Mouse (Mus musculus): Measurements from ENCODE around the gene Ascl2. TPM values are rescaled to one million over a fixed set of nuclear protein-coding genes. Genes with fewer than 3 reads are reported as not detected.
A peak's percentile ranks its signal among the peaks of the same experiment; 100 is the strongest.

Ascl2 gene
- 11.4 and 12.7 TPM in 2 replicates for polyA plus RNA-seq (2015; fragmentation: Nextera tagmentation; extraction: Ambion mirVana)

DNA sequence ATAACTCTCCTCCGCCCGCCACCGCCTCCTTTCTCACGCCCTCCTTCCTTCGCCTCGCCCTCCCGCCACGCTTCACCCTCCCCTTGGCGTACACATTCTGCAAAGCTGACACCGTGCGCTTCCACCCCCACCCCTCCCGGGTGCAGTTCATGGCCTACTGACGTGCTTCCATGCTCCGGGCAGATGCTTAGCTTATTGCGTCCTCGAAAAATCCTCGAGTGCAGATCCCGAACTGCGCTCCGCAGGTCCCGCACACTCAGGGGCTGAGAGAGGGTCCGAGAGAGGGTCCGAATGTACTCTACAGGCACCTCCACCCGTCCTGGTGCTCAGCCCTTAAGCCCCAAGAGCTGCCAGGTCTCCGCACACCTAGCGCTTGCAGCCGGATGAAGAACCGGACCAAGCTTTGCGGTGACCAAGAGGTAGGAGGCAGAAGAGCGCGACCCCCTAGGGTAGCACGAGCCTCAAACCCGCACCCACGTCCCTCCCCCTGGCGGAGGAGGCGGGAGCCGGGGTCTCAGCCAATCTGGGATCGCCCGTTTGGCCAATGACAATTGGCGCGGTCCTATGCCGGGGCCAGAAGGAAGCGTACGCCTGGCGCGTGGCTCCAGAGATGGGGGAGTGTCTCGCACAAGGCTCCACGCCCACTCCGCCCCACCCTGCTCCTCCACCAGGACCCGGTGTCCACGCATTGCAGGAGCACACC lies at the start of gene Ascl2:
Ascl2 (minus strand) TSS at position 456 of the 703 bp plus-strand sequence.
- Histone ChIP-seq H3K9ac (ENCODE audit: low read depth, low read length) (peak within 1 kb of the TSS; percentile 60), H3K36me3 (ENCODE audit: control insufficient read depth, insufficient read depth, low read length) (no peaks in the 10 kb centered on the region), H3K4me2 (ENCODE audit: low read depth, low read length) (peak within 1 kb of the TSS; percentile 94), H3K4me1 (ENCODE audit: control insufficient read depth, insufficient read depth, low read length) (peaks cover 16% of the 10 kb centered on the region), H3K27me3 (replicated peaks; ENCODE audit: control insufficient read depth, insufficient read depth, low read length) (peaks cover 32% of the 10 kb centered on the region), H3K4me3 (ENCODE audit: low read length) (peak within 1 kb of the TSS; percentile 54), H3K9me3 (ENCODE audit: control insufficient read depth, low read length) (no peaks in the 10 kb centered on the region), H3K27ac (ENCODE audit: low read length) (0 out of 2 replicates have a peak within 1 kb of the TSS, but pooled peaks have one; percentile 38)
- under 1% methylated on average over 51 of the region's 51 CpGs for WGBS
- peak; percentile 51 for ATAC-seq

DNA sequence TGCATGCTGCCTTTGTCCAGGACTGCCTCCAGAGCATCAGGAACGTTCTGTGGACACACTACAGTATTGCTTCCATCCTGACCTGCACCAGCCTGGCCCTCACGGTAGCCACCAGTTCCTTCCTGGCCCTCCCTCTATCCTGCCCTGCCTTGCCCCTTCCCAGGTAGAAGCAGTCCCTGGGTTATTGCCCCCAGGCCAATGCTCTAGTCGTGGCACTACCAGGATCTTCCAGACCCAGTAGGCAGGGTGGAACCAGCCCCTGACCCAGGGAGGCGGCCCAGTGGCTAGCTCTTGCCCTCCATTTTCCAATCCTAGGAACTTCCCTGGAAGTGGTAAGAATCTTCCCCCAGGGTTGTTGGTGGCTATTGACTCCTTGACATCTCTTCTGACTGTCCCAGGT lies 48.1 kb upstream of the Ascl2 start:
- H3K27me3 ChIP-seq (replicated peaks; ENCODE audit: control insufficient read depth, insufficient read depth, low read length) = peaks cover 3% of the 10 kb centered on the region; the same call in 1 of the 2 replicates
- no peaks in the 10 kb centered on the region for H3K9me3 ChIP-seq (ENCODE audit: control insufficient read depth, low read length)
- H3K9ac ChIP-seq (ENCODE audit: low read depth, low read length) = no peak overlapping the region; the same call in 1 of the 2 replicates
- WGBS = 80% methylated on average over 4 of the region's 4 CpGs
- H3K36me3 ChIP-seq (ENCODE audit: control insufficient read depth, insufficient read depth, low read length) = no peaks in the 10 kb centered on the region
- no peak for ATAC-seq
- H3K4me1 ChIP-seq (ENCODE audit: control insufficient read depth, insufficient read depth, low read length) = peaks cover 41% of the 10 kb centered on the region
- no peak overlapping the region for H3K4me2 ChIP-seq (ENCODE audit: low read depth, low read length)
- no peak overlapping the region for H3K4me3 ChIP-seq (ENCODE audit: low read length)
- no peak overlapping the region for H3K27ac ChIP-seq (ENCODE audit: low read length)

DNA sequence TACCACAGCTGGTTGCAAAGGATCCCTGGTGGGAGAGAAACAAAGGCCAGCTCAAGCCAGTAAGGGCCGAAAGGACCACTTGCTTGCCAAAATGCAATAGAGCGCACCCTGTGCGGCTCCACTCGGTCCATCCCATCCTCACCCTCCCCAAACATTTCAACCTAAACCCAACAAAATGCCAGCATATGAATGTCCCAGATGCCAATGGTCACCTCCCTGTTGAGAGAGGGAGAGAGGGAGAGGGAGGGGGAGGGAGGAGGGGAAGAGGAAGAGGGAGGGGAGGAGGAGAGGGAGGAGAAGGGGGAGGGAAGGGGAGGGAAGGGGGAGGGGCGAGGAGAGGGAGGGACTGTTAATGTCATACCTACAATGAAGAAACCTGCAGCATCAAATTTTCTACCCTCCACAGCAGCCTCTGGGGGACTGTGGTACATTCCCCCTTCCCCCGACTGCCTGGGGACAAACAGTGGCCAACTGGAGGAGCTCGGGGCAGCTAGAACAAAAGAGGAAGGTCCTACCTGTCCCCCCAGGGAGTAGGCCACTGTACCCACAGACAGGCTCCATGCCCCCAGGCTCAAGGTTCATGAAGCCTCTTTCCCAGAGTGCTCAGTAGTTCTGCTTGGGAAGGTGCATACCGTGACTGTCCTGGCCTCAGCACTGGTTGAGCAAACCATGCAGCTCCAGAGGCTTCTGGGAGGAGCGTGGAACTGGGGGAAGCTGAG lies 47.5 kb upstream of the Ascl2 start:
- H3K9me3 ChIP-seq (ENCODE audit: control insufficient read depth, low read length) = no peaks in the 10 kb centered on the region
- no peak; the same call in 1 of the 2 replicates for ATAC-seq
- 45% methylated on average over 9 of the region's 9 CpGs for WGBS
- H3K27me3 ChIP-seq (replicated peaks; ENCODE audit: control insufficient read depth, insufficient read depth, low read length) = peaks cover 3% of the 10 kb centered on the region; the same call in 1 of the 2 replicates
- H3K4me3 ChIP-seq (ENCODE audit: low read length) = no peak overlapping the region
- no peak overlapping the region; the same call in 1 of the 2 replicates for H3K9ac ChIP-seq (ENCODE audit: low read depth, low read length)
- H3K36me3 ChIP-seq (ENCODE audit: control insufficient read depth, insufficient read depth, low read length) = no peaks in the 10 kb centered on the region
- peaks cover 41% of the 10 kb centered on the region for H3K4me1 ChIP-seq (ENCODE audit: control insufficient read depth, insufficient read depth, low read length)
- peak overlapping the region; percentile 31; the same call in 1 of the 2 replicates for H3K4me2 ChIP-seq (ENCODE audit: low read depth, low read length)
- peak overlapping the region; percentile 54 for H3K27ac ChIP-seq (ENCODE audit: low read length)

DNA sequence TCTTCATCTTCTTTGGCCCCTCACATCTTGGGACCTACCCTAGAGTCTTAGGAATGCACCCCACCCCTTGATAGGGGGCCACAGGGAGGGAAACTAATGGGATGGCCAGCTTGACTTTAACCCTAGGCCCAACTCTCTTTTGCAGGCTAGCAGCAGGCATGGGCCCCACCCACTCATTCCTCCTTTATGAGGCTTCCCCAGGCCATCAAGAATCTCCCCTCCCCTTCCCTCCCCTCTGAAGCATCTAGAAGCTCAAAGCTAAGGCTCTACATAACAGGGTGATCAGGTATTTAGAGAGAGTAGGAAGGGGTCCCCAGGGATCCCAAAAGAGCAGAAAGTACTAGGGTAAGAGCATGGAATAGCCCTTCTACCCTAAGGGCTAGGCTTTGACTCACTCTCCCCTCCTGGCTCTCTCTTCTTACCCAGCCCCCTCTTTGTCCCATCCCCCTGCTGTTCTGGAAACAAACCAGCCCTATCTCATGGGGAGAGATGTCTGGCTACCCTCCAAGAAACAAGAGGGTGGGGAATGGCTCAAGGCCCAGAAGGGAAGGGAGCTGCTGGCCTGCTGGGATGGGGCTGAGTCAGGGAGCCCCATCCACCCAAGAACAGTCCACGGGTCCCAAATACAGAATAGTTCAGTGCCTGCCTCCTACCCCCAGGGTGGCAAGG lies 46.8 kb upstream of the Ascl2 start:
- Histone ChIP-seq H3K9ac (ENCODE audit: low read depth, low read length) (no peak overlapping the region), H3K4me1 (ENCODE audit: control insufficient read depth, insufficient read depth, low read length) (peaks cover 45% of the 10 kb centered on the region), H3K9me3 (ENCODE audit: control insufficient read depth, low read length) (no peaks in the 10 kb centered on the region), H3K4me2 (ENCODE audit: low read depth, low read length) (peak overlapping the region; percentile 31; the same call in 1 of the 2 replicates), H3K4me3 (ENCODE audit: low read length) (no peak overlapping the region), H3K36me3 (ENCODE audit: control insufficient read depth, insufficient read depth, low read length) (no peaks in the 10 kb centered on the region), H3K27ac (ENCODE audit: low read length) (peak overlapping the region; percentile 54; the same call in 1 of the 2 replicates), H3K27me3 (replicated peaks; ENCODE audit: control insufficient read depth, insufficient read depth, low read length) (peaks cover 3% of the 10 kb centered on the region; the same call in 1 of the 2 replicates)
- ATAC-seq = peak; percentile 75
- WGBS = 18% methylated on average over 1 of the region's 1 CpGs

DNA sequence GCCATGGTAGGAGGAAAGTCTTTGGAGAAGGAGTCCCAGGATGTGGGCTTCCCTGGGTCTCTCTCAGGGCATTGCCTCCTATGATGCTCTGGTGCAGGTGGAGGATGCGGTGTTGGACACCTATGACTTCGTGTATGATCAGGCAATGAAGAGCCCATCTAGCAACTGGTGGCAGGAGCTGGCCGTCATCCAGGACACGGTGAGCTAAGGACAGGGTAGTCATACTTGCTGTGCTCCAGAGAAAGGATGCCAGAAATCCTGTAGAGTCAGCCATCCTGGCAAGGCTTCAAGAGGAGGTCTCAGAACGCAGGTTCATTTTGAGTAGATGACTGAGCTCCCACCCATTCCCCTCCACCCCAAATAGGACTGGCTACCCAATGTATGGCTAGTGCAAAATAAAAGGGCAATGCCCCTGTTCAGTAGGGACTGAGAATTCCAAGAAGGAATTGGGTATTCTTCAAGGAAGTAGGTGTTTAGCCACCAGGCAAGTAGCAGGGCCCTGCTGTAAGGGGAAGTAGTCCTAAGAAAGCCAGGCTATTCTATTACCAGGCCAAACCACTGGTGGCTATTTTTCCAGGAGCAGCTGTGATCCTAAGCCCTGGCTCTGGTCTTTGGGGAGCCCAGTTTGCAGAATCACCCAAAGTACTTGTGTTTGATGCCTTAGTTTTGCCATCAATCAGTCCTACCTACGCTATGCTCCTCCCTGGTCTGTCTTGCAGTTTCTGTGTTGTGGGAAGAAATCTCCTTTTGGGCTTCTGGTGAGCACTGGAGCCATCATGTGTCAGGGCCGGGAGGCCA lies 46.0 kb upstream of the Ascl2 start:
- no peak overlapping the region for H3K4me2 ChIP-seq (ENCODE audit: low read depth, low read length)
- no peak overlapping the region for H3K4me3 ChIP-seq (ENCODE audit: low read length)
- WGBS = 77% methylated on average over 7 of the region's 7 CpGs
- no peak for ATAC-seq
- H3K27me3 ChIP-seq (replicated peaks; ENCODE audit: control insufficient read depth, insufficient read depth, low read length) = peaks cover 3% of the 10 kb centered on the region; the same call in 1 of the 2 replicates
- no peaks in the 10 kb centered on the region for H3K9me3 ChIP-seq (ENCODE audit: control insufficient read depth, low read length)
- H3K36me3 ChIP-seq (ENCODE audit: control insufficient read depth, insufficient read depth, low read length) = no peaks in the 10 kb centered on the region
- no peak overlapping the region for H3K27ac ChIP-seq (ENCODE audit: low read length)
- H3K9ac ChIP-seq (ENCODE audit: low read depth, low read length) = no peak overlapping the region
- H3K4me1 ChIP-seq (ENCODE audit: control insufficient read depth, insufficient read depth, low read length) = peaks cover 50% of the 10 kb centered on the region

DNA sequence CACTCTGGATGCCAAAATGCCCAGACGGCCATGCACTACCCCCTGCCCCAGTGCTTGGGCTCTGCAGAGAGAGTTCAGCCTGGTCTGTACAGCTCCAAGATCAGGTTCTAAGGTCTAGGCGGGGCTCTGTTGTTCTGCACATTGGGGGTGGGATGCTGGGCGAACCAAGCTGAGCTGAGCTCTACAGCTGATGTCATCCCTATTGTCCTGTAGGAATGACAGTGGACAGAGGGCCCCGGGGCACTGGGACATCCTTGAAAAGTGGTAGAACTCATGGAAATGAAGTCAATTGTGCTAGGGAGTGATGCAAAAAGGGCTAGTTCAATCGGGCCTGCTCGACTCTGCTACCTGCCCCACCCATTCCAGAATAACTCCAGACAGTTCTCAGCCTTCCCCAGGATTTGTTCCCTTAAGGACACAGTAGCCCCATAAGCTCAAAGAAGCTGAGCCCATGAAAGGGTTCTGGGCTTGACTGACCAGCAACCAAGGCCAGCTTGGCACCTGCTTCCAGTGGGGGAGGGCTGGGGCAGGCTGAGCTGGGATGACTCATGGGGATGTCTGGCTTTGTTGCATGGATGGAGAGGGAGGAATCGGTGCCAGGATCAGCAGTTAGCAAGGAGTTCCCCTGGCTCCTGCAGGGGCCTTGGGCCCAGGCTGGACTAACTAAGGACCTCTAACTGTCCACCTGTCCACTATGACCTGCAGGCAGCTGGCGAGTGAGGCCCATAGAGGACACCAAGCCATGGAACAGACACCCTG lies 44.5 kb upstream of the Ascl2 start:
- no peaks in the 10 kb centered on the region for H3K27me3 ChIP-seq (replicated peaks; ENCODE audit: control insufficient read depth, insufficient read depth, low read length)
- WGBS = 72% methylated on average over 8 of the region's 8 CpGs
- no peak overlapping the region for H3K4me3 ChIP-seq (ENCODE audit: low read length)
- H3K4me2 ChIP-seq (ENCODE audit: low read depth, low read length) = no peak overlapping the region
- no peak overlapping the region for H3K9ac ChIP-seq (ENCODE audit: low read depth, low read length)
- peaks cover 61% of the 10 kb centered on the region for H3K4me1 ChIP-seq (ENCODE audit: control insufficient read depth, insufficient read depth, low read length)
- H3K27ac ChIP-seq (ENCODE audit: low read length) = no peak overlapping the region
- H3K9me3 ChIP-seq (ENCODE audit: control insufficient read depth, low read length) = no peaks in the 10 kb centered on the region
- no peaks in the 10 kb centered on the region for H3K36me3 ChIP-seq (ENCODE audit: control insufficient read depth, insufficient read depth, low read length)
- ATAC-seq = no peak

DNA sequence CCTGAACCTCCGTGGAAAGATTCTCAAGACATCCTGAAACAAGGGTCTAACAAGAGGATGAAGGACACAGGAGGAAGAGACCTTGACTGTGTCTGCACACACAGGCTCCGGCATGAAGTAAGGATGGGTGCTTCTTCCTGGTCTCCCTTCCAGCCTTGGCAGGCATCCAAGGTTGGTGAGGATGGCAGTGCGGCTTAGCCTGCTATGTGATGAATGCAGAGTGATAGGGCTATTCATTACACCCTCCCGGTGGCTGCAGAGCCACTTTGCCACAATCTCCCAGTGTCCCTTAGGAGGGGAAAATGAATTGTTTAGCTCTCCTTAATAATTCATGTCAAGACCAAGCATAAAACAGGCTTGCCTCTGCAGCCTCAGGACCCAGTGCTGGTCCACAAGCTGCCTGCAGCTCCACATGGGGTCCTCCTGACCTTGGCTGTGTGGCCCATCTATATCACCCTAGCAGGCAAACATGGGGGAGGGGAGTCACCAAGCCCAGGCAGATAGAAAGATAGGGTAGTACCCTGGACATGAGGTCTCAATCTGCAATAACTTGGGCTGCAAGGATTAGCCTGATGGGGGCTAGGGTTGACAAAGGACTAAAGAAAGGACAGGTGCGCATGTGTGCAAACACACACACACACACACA lies 43.3 kb upstream of the Ascl2 start:
- Histone ChIP-seq H3K4me3 (ENCODE audit: low read length) (no peak overlapping the region), H3K4me1 (ENCODE audit: control insufficient read depth, insufficient read depth, low read length) (peaks cover 71% of the 10 kb centered on the region), H3K4me2 (ENCODE audit: low read depth, low read length) (no peak overlapping the region), H3K36me3 (ENCODE audit: control insufficient read depth, insufficient read depth, low read length) (no peaks in the 10 kb centered on the region), H3K27me3 (replicated peaks; ENCODE audit: control insufficient read depth, insufficient read depth, low read length) (no peaks in the 10 kb centered on the region; the same call in 1 of the 2 replicates), H3K27ac (ENCODE audit: low read length) (0 out of 2 replicates have a peak overlapping the region, but pooled peaks have one; percentile 13), H3K9ac (ENCODE audit: low read depth, low read length) (no peak overlapping the region), H3K9me3 (ENCODE audit: control insufficient read depth, low read length) (no peaks in the 10 kb centered on the region)
- ATAC-seq = no peak
- 54% methylated on average over 5 of the region's 5 CpGs for WGBS

DNA sequence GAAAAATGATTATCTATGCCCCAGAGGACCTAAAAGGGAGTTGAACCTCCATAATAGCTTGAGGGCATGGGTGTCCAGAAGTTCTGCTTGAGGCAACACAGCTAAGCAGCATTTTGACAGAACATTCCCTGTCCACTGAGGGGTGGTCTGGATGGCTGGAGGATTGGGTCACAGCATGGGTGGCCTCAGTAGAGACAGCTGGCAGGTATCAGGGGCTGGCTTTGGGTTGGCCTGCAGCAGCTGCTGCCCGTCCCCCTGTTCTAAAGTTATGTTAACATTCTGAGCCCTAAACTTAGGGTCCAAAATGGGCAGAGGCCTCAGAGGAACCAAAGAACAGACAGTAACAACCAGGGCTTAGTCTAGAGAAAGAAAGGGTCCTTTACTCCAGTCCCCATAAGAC lies 42.2 kb upstream of the Ascl2 start:
- Histone ChIP-seq H3K4me1 (ENCODE audit: control insufficient read depth, insufficient read depth, low read length) (peaks cover 66% of the 10 kb centered on the region), H3K36me3 (ENCODE audit: control insufficient read depth, insufficient read depth, low read length) (no peaks in the 10 kb centered on the region), H3K27ac (ENCODE audit: low read length) (no peak overlapping the region), H3K9me3 (ENCODE audit: control insufficient read depth, low read length) (no peaks in the 10 kb centered on the region), H3K9ac (ENCODE audit: low read depth, low read length) (no peak overlapping the region), H3K4me2 (ENCODE audit: low read depth, low read length) (no peak overlapping the region), H3K27me3 (replicated peaks; ENCODE audit: control insufficient read depth, insufficient read depth, low read length) (no peaks in the 10 kb centered on the region; the same call in 1 of the 2 replicates), H3K4me3 (ENCODE audit: low read length) (no peak overlapping the region)
- no peak for ATAC-seq
- WGBS = 61% methylated on average over 1 of the region's 1 CpGs

Data from intestine, embryonic 16.5 days (tissue).